Mouse (Mus musculus) midbrain, embryonic 12.5 days (tissue): ENCODE results near the gene Rabgap1l. TPM values are rescaled to one million over a fixed set of nuclear protein-coding genes. Genes with fewer than 3 reads are reported as not detected.

ENCODE experiments used
- ATAC-seq: fragments of 200-750 bp; cut with Nextera tagmentation; 2 replicates; pipeline ENCODE4 v1.8.0; 2017; ENCODE audit warnings: low read depth, moderate TSS enrichment, moderate library complexity; ENCODE audit not compliant: low FRiP score
- H3K27ac ChIP-seq: fragments of 300-500 bp; sonication (generic); replicated peaks from 2 replicates; pipeline ENCODE4 v1.5.1; 2016; ENCODE audit warnings: mild to moderate bottlenecking
- H3K27me3 ChIP-seq: fragments of 300-500 bp; sonication (generic); 2 replicates; pipeline ENCODE4 v1.6.1; 2016; ENCODE audit warnings: mild to moderate bottlenecking
- H3K36me3 ChIP-seq: fragments of 300-500 bp; sonication (generic); 2 replicates; pipeline ENCODE4 v1.6.1; 2016
- H3K4me1 ChIP-seq: fragments of 300-500 bp; sonication (generic); 2 replicates; pipeline ENCODE4 v1.6.1; 2016
- H3K4me2 ChIP-seq: fragments of 300-500 bp; sonication (generic); replicated peaks from 2 replicates; pipeline ENCODE4 v1.6.1; 2016; ENCODE audit warnings: mild to moderate bottlenecking, moderate library complexity
- H3K4me3 ChIP-seq: fragments of 300-500 bp; sonication (generic); 2 replicates; pipeline ENCODE4 v1.5.1; 2016; ENCODE audit warnings: mild to moderate bottlenecking
- H3K9ac ChIP-seq: fragments of 300-500 bp; sonication (generic); replicated peaks from 2 replicates; pipeline ENCODE4 v1.6.1; 2016; ENCODE audit warnings: mild to moderate bottlenecking, moderate library complexity
- H3K9me3 ChIP-seq: fragments of 300-500 bp; sonication (generic); 2 replicates; pipeline ENCODE4 v1.6.1; 2016; ENCODE audit warnings: mild to moderate bottlenecking
- WGBS: fragments of 180-500 bp; shearing (Covaris S2); methylation state at CpG from one replicate; pipeline ENCODE4 v1.1.7; 2016; 5-methylcytosine and 5-hydroxymethylcytosine counted together
- polyA plus RNA-seq: library from polyadenylated mRNA; unstranded; fragments of >200 nt; fragmentation: Nextera tagmentation; extraction: Ambion mirVana; gene quantifications from 2 replicates; pipeline ENCODE4 v1.2.1, GENCODE M21; 2016

The Rabgap1l gene
- polyA plus RNA-seq, 1 experiment from 2014 or later: 21.2 TPM

DNA sequence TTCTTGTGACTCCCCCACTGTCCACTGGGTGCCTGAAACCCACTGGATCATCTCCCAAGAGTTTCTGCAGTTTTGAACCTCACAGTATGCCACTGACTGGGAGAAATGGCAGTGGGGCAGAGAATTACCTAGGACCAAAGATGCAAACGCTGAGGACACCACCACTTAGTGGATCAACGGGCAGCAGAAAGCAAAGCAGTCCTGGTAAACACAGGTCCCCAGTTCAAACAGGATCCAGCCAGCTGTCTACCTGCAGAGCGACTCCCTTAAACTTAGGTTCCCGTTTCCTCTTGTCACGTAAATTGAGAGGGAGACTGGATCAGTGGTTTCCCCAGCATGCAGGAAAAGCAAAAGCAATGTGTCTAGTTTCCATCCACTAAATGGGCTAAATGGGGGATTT is 483.1 kb downstream of the Rabgap1l start:
- H3K27ac ChIP-seq: no peak overlapping the region
- H3K4me3 ChIP-seq: no peak overlapping the region
- no peak for ATAC-seq
- H3K4me1 ChIP-seq: peaks cover 5% of the 10 kb centered on the region; the same call in 1 of the 2 replicates
- H3K9ac ChIP-seq: no peak overlapping the region
- WGBS: 43% methylated on average over 5 of the region's 5 CpGs
- H3K4me2 ChIP-seq: no peak overlapping the region
- H3K36me3 ChIP-seq: no peaks in the 10 kb centered on the region
- H3K9me3 ChIP-seq: no peaks in the 10 kb centered on the region
- no peaks in the 10 kb centered on the region for H3K27me3 ChIP-seq

DNA sequence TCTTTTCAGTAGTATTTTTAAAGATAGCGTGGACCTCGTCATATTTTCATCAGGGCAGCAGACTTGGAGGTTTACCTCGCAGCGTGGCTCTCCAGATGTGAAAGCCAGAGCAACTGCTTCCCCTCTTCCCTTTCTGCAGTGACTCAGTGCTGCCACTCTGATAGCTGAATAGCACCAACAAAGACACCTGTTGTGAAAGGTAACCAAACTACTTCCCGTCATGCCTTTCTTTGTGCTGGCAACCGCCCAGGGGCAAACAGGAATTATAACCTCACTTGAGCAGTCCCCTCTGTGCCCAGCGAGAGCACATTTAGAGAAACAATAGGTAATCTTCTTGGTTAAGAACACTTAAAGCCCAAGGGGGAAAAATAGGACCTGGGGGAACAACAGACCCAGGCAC is 484.0 kb downstream of the Rabgap1l start:
- H3K9me3 ChIP-seq: no peaks in the 10 kb centered on the region
- WGBS: 20% methylated on average over 7 of the region's 7 CpGs
- H3K27me3 ChIP-seq: no peaks in the 10 kb centered on the region
- H3K4me2 ChIP-seq: no peak overlapping the region
- no peak for ATAC-seq
- H3K4me1 ChIP-seq: peaks cover 5% of the 10 kb centered on the region; the same call in 1 of the 2 replicates
- H3K9ac ChIP-seq: no peak overlapping the region
- H3K36me3 ChIP-seq: no peaks in the 10 kb centered on the region
- no peak overlapping the region for H3K27ac ChIP-seq
- H3K4me3 ChIP-seq: no peak overlapping the region

DNA sequence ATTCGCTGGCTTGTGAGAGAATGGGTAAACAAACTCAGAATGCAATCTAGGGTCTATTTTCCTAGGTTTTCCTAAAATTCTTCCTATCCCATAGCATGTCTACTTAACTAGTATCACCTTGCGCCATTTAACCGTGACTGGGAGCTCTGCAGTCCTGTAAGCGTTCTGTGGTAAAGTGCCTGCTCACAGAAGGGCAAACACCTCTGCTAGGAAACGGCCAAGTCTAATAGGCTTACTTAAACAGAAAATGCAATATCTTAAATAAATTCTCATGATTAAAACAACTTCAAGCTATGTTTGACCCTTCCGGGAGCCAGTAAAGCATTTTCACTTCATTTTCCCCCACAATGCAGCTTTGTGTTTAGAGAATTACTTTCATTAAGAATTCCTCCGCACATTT is 484.5 kb downstream of the Rabgap1l start:
- no peak overlapping the region for H3K4me3 ChIP-seq
- ATAC-seq: no peak
- H3K36me3 ChIP-seq: no peaks in the 10 kb centered on the region
- 69% methylated on average over 7 of the region's 7 CpGs for WGBS
- no peaks in the 10 kb centered on the region for H3K27me3 ChIP-seq
- no peaks in the 10 kb centered on the region for H3K9me3 ChIP-seq
- peaks cover 5% of the 10 kb centered on the region; the same call in 1 of the 2 replicates for H3K4me1 ChIP-seq
- no peak overlapping the region for H3K4me2 ChIP-seq
- H3K27ac ChIP-seq: no peak overlapping the region
- H3K9ac ChIP-seq: no peak overlapping the region

DNA sequence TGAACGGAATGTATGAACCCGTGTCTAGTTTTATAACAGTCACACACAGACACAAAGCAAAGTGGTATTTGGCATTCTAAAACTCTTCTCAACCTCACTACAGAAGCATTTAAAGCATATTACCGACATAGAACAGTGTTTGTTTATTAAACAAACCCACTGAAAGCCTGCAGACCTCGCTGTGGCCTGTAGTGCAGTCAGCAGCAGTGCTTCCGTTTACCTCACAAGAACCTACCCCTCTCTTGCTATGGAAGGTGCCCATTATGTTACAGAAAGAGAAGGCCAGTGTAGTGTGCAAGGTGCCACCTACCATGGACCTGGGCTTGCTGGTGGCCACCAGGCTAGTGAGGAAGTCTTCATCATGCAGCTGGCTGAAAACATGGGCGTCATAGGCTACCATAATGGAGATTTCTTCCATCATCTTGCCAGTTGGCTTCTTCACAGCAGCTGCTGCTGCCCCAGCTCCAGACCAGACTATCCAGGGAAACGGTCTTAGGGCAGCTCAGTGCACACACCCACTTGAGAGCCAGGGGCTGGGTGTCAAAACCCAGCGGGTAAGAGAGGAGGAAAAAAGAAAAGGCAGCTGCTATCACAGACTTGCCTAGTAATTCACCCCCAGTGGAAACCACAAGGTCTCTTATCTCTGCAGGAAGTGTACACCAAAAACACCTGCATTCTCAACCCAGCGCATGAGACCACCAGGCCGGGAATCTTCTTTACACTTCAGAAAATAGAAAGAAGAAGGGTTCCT is 486.0 kb downstream of the Rabgap1l start:
- H3K27me3 ChIP-seq: no peaks in the 10 kb centered on the region
- H3K9me3 ChIP-seq: no peaks in the 10 kb centered on the region
- H3K4me3 ChIP-seq: no peak overlapping the region
- no peak overlapping the region for H3K27ac ChIP-seq
- H3K9ac ChIP-seq: no peak overlapping the region
- no peak for ATAC-seq
- peaks cover 5% of the 10 kb centered on the region; the same call in 1 of the 2 replicates for H3K4me1 ChIP-seq
- no peak overlapping the region for H3K4me2 ChIP-seq
- no peaks in the 10 kb centered on the region for H3K36me3 ChIP-seq
- 70% methylated on average over 10 of the region's 10 CpGs for WGBS

DNA sequence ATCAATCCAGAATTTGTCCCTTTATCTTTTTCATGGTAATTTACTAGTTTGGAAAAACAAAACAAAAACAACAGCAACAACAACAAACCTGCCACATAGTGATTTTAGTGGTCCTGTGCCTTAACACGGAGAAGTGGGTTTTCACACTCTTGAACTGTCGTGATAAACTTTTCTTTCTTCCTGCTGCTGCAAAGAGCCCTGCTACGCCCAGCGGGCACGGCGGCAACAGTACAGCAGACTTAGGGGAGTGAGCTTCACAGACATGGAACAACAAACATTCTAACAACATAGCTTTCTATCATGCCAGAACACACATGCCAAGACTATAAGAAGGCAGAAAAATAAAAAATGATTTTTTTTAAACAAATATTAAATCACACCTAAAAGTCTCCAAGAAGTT is 486.7 kb downstream of the Rabgap1l start:
- Histone ChIP-seq H3K36me3 (no peaks in the 10 kb centered on the region), H3K9ac (no peak overlapping the region), H3K27ac (no peak overlapping the region), H3K4me1 (peaks cover 5% of the 10 kb centered on the region; the same call in 1 of the 2 replicates), H3K4me2 (no peak overlapping the region), H3K27me3 (no peaks in the 10 kb centered on the region), H3K4me3 (no peak overlapping the region), H3K9me3 (no peaks in the 10 kb centered on the region)
- no peak for ATAC-seq
- 87% methylated on average over 6 of the region's 6 CpGs for WGBS

DNA sequence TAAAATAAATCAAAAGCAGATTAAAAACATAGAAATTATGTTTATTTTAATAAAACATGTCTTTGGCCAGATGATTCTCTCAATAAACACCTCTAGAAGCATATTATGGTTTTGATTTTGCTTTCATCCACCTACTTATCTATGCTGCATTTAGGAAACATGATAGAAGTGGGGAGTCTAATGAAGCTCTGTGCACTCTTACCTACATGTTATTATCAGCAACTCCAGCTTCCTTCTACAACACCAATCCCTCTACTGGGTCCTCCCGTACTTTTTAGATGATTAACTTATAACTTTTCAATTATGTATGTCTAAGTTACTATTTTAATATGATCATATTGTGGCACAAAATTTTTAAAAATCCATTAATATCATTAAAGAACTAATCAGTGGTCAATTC is 487.2 kb downstream of the Rabgap1l start:
- no peak overlapping the region for H3K9ac ChIP-seq
- H3K27ac ChIP-seq: no peak overlapping the region
- no peak overlapping the region for H3K4me2 ChIP-seq
- peaks cover 5% of the 10 kb centered on the region; the same call in 1 of the 2 replicates for H3K4me1 ChIP-seq
- no peaks in the 10 kb centered on the region for H3K9me3 ChIP-seq
- WGBS: 96% methylated on average over 1 of the region's 1 CpGs
- H3K27me3 ChIP-seq: no peaks in the 10 kb centered on the region
- no peak for ATAC-seq
- H3K4me3 ChIP-seq: no peak overlapping the region
- no peaks in the 10 kb centered on the region for H3K36me3 ChIP-seq

DNA sequence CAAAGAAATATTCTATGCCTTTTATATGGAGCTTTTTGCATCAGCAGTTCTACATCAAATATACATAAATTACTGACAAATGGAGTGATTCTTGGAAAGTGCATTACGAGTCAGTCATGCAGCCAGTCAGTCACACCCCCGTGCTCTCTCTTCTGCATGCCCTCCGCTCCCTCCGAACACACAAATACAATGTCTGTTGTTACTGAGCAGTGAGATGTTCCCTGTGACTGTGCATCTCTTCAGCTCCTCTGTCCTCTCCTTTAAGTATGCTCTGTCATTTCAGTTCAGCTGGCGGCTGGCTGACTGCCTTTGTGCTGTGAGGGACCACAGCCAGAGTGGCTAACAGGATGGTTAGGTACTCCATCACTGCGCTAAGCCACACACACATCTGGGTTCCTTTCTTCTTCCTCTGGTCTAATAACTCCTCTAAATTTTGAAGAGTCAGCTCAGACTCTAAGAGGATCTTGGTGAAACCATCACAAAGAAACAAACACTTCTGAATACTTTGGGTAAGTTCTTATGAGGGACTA is 488.0 kb downstream of the Rabgap1l start:
- WGBS: 54% methylated on average over 6 of the region's 6 CpGs
- no peak overlapping the region for H3K9ac ChIP-seq
- H3K36me3 ChIP-seq: no peaks in the 10 kb centered on the region
- no peaks in the 10 kb centered on the region for H3K9me3 ChIP-seq
- H3K4me3 ChIP-seq: no peak overlapping the region
- H3K4me2 ChIP-seq: no peak overlapping the region
- no peak overlapping the region for H3K27ac ChIP-seq
- peaks cover 5% of the 10 kb centered on the region; the same call in 1 of the 2 replicates for H3K4me1 ChIP-seq
- no peaks in the 10 kb centered on the region for H3K27me3 ChIP-seq
- ATAC-seq: peak; percentile 54; the same call in 1 of the 2 replicates

DNA sequence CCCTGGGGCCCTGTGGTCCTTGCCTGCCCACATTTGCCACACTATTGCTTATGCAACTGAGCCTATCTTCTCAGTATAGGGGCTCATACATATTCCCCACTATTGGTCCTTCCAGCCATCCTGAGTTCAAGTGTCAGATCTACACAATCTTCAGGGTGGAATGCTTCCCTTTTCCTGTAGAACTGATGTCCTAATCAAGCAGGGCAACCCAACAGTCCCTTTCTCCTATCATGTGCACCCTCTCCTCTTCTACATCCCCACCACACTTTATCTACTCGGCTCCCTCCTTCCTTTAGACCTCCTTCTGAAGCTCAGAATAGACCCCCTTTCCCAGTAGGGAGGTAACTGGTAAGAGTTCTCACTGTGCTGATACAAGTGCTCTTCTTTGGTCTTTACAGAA is 490.7 kb downstream of the Rabgap1l start:
- H3K36me3 ChIP-seq: no peaks in the 10 kb centered on the region
- ATAC-seq: no peak
- no peak overlapping the region for H3K27ac ChIP-seq
- no peaks in the 10 kb centered on the region for H3K4me1 ChIP-seq
- no peaks in the 10 kb centered on the region for H3K27me3 ChIP-seq
- H3K4me3 ChIP-seq: no peak overlapping the region
- WGBS: 81% methylated on average over 1 of the region's 1 CpGs
- H3K9me3 ChIP-seq: no peaks in the 10 kb centered on the region
- no peak overlapping the region for H3K9ac ChIP-seq
- no peak overlapping the region for H3K4me2 ChIP-seq

DNA sequence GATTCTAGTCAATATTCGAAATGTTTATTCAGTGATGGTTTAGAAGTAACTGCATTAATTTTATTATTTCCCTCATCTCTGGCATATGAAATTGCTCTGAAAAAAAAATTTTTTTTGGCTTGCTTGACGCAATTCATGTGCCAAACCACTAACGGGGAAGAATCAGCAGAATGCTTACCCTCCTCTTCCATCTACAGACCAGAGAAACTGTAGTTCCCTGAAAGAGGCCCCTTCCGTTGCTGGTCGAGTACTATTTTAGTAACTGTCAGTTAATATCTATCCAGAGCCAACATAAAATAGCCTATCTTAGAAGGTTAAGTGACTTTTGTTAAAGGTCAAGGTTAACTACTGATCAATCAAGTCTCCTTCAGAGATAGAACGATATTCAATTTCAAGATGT is 491.9 kb downstream of the Rabgap1l start:
- no peak overlapping the region for H3K27ac ChIP-seq
- WGBS: 94% methylated on average over 6 of the region's 6 CpGs
- no peak overlapping the region for H3K4me2 ChIP-seq
- no peak overlapping the region for H3K4me3 ChIP-seq
- no peaks in the 10 kb centered on the region for H3K4me1 ChIP-seq
- H3K27me3 ChIP-seq: no peaks in the 10 kb centered on the region
- ATAC-seq: no peak
- no peaks in the 10 kb centered on the region for H3K36me3 ChIP-seq
- no peak overlapping the region for H3K9ac ChIP-seq
- no peaks in the 10 kb centered on the region for H3K9me3 ChIP-seq

DNA sequence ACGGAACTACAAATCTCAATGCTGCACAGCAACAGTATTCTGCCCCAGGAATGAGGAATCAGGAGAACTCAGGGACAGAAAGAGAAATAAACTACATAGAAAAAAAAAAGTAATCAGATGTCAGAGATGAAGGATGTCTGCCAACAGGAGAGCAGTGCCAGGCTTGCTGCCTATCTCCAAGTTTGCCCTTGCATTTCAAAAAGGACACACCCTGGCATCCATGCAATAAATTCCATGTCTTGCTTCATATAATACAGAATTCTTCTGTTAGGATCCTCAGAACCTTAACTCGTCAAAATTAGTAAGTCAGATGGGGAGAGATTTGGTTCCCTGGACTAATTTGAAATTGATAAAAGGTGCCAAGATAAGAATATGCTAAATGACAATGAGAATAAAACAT is 492.3 kb downstream of the Rabgap1l start:
- Histone ChIP-seq H3K27ac (no peak overlapping the region), H3K36me3 (no peaks in the 10 kb centered on the region), H3K27me3 (no peaks in the 10 kb centered on the region), H3K4me3 (no peak overlapping the region), H3K4me2 (no peak overlapping the region), H3K4me1 (no peaks in the 10 kb centered on the region), H3K9ac (no peak overlapping the region), H3K9me3 (no peaks in the 10 kb centered on the region)
- no peak for ATAC-seq
- WGBS: 92% methylated on average over 2 of the region's 2 CpGs

DNA sequence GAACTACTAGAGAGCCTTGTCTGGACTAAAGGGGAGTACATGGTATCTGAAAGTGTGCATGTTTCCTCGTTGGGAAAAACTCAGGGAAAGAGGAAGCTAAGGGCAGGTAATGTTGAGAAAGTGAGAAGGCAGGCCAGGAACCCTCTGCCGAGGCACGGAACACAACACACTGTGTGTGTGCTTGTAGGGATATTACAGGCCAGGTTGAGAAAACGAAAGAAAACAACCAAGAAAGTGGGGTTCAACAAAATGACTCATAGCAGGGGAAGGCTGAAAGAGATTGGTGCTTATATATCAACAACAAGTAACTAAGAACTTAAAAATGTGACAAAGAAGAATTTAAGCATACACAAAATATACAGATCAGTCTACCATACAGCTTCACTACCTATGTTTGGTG is 493.0 kb downstream of the Rabgap1l start:
- 84% methylated on average over 4 of the region's 4 CpGs for WGBS
- H3K4me2 ChIP-seq: no peak overlapping the region
- H3K27ac ChIP-seq: no peak overlapping the region
- no peak overlapping the region for H3K9ac ChIP-seq
- H3K4me3 ChIP-seq: no peak overlapping the region
- H3K36me3 ChIP-seq: no peaks in the 10 kb centered on the region
- no peak for ATAC-seq
- no peaks in the 10 kb centered on the region for H3K9me3 ChIP-seq
- no peaks in the 10 kb centered on the region for H3K4me1 ChIP-seq
- no peaks in the 10 kb centered on the region for H3K27me3 ChIP-seq

DNA sequence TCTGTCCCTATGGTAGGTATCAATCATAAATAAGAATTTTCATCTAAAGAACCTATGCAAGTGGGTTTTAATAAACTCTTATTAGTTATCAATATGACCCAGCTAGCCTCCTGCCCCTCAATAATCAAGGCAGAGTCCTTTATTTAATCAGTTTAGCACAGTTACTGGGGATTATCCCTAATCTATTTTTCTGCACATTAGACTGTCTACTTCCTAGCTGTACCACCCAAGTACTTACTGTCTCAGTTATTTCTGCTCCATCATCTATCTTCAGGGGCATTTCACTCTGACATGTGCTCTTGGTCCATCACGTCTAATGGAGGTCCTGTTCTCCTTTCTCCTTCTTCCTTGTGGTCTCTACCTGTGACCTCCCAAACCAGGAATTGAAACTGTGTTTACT is 494.1 kb downstream of the Rabgap1l start:
- Histone ChIP-seq H3K4me2 (no peak overlapping the region), H3K4me1 (no peaks in the 10 kb centered on the region), H3K4me3 (no peak overlapping the region), H3K36me3 (no peaks in the 10 kb centered on the region), H3K9ac (no peak overlapping the region), H3K27ac (no peak overlapping the region), H3K27me3 (no peaks in the 10 kb centered on the region), H3K9me3 (no peaks in the 10 kb centered on the region)
- ATAC-seq: no peak
- WGBS: 88% methylated on average over 1 of the region's 1 CpGs
